35 mouse cellular contexts compared by ENCODE assay signal in the genomic region with DNA sequence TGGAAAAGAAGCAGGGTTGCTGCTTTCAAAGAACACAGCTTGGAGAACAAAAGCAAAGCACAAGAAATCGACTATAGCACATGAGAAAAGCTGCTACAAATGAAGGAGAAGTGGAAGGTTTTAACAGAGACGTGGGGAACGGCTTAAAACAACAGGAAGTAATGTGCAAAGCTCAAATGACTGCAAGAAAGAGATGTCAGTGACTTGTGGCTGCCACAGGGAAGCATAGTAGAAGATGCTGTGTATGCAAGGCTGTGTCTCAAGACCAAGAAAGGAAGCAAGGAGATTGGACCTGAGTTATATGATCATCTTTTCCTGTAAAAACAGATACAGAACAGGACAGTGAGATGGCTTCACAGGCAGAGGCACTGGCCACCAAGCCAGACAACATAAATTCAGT.
DNase-seq lines count a peak whose midpoint lies in the region; ATAC-seq and TF ChIP-seq lines count a peak whose summit lies in the region.
"Had no signal": no experiment of that assay in that cellular context is flagged by ENCODE, and none has a peak within 500 bp of the region (broad histone marks: within the 10 kb centered on the region; RNA-seq: fewer than 3 reads in every experiment).

No protein-coding gene starts in this region.

- no peak for ATAC-seq in embryonic facial prominence, embryonic 12.5 days (ENCODE audit: insufficient number of reproducible peaks, insufficient read depth, low FRiP score, low TSS enrichment)
- no peak for ATAC-seq in liver, embryonic 12.5 days
- ATAC-seq in hematopoietic stem cell, adult 5-6 weeks (replicated peaks in 1 of 2; ENCODE audit: insufficient read depth in 1 of 2, low FRiP score in 2 of 2, low TSS enrichment in 1 of 2, low read depth in 1 of 2, poor library complexity in 2 of 2, severe bottlenecking in 2 of 2) = peak; percentile 72 to 73; a peak in 3 of 4 replicates
- ATAC-seq: forebrain, embryonic 16.5 days; intestine, postnatal 0 days; lung, postnatal 0 days had no signal

- H3K27ac ChIP-seq in embryonic facial prominence, embryonic 12.5 days = 0 out of 2 replicates have a peak overlapping the region, but pooled peaks have one; percentile 11
- no peak overlapping the region for H3K27ac ChIP-seq in embryonic facial prominence, embryonic 10.5 days (replicated peaks)
- H3K27ac ChIP-seq in liver, adult 2 months (replicated peaks; ENCODE audit: insufficient read depth, low read depth, low read length) = no peak overlapping the region
- H3K27ac ChIP-seq in liver, embryonic 12.5 days = no peak overlapping the region
- H3K27ac ChIP-seq in midbrain, embryonic 10.5 days (replicated peaks) = no peak overlapping the region
- H3K27ac ChIP-seq: gastrocnemius, adult 2 months; heart, embryonic 15.5 days; hindbrain, embryonic 14.5 days; kidney, postnatal 0 days; limb, embryonic 13.5 days; liver, embryonic 13.5 days; neural tube, embryonic 12.5 days; stomach, postnatal 0 days had no signal

- TF ChIP-seq CTCF in liver, adult 2 months (IDR thresholded peaks at IDR 0.05; ENCODE audit: low read depth, low read length) = no peak

- H3K4me3 ChIP-seq in embryonic facial prominence, embryonic 12.5 days = no peak overlapping the region
- no peak overlapping the region for H3K4me3 ChIP-seq in embryonic facial prominence, embryonic 10.5 days
- no peak overlapping the region for H3K4me3 ChIP-seq in liver, adult 2 months (ENCODE audit: insufficient read depth, low read depth, low read length)
- no peak overlapping the region for H3K4me3 ChIP-seq in liver, embryonic 12.5 days
- H3K4me3 ChIP-seq in midbrain, embryonic 10.5 days = no peak overlapping the region
- H3K4me3 ChIP-seq: erythroblast, embryonic 14.5 days; gastrocnemius, adult 2 months; heart, embryonic 15.5 days; limb, embryonic 13.5 days; liver, embryonic 13.5 days; myocyte; neural tube, embryonic 12.5 days had no signal

- H3K9me3 ChIP-seq in embryonic facial prominence, embryonic 12.5 days = 0 out of 2 replicates have a peak, but pooled peaks cover 4% of the 10 kb centered on the region
- H3K9me3 ChIP-seq in embryonic facial prominence, embryonic 10.5 days = peaks cover 6% of the 10 kb centered on the region; the same call in 1 of the 2 replicates
- H3K9me3 ChIP-seq in liver, embryonic 12.5 days (replicated peaks) = peaks cover 5% of the 10 kb centered on the region; the same call in 1 of the 2 replicates
- peaks cover 6% of the 10 kb centered on the region for H3K9me3 ChIP-seq in midbrain, embryonic 10.5 days (replicated peaks)
- H3K9me3 ChIP-seq: heart, embryonic 15.5 days had no signal

- intact Hi-C loops in heart, postnatal 36 days (cut with DNase I) = no loop called here

- no peak for TF ChIP-seq POLR2A in liver, adult 2 months (IDR thresholded peaks at IDR 0.05; ENCODE audit: extremely low read depth, insufficient read depth, low read length)

- no peak overlapping the region for H3K4me2 ChIP-seq in embryonic facial prominence, embryonic 12.5 days (replicated peaks)
- H3K4me2 ChIP-seq in liver, embryonic 12.5 days = no peak overlapping the region
- H3K4me2 ChIP-seq: heart, embryonic 15.5 days; hindbrain, embryonic 14.5 days; limb, embryonic 13.5 days; liver, embryonic 13.5 days; midbrain, embryonic 11.5 days; neural tube, embryonic 12.5 days had no signal

- H3K79me2 ChIP-seq in liver, adult 2 months (ENCODE audit: control insufficient read depth, insufficient read depth, low read length) = no peaks in the 10 kb centered on the region

- H3K9ac ChIP-seq in embryonic facial prominence, embryonic 12.5 days = no peak overlapping the region
- H3K9ac ChIP-seq in liver, adult 2 months (ENCODE audit: low read depth, low read length) = no peak overlapping the region
- H3K9ac ChIP-seq in liver, embryonic 12.5 days = no peak overlapping the region
- H3K9ac ChIP-seq: heart, embryonic 15.5 days; hindbrain, embryonic 14.5 days; limb, embryonic 13.5 days; liver, embryonic 13.5 days; neural tube, embryonic 12.5 days had no signal

- no peak for DNase-seq in embryonic facial prominence, embryonic 10.5 days (ENCODE audit: low spot score)
- peak; percentile 6 for DNase-seq in liver, adult 2 months (ENCODE audit: extremely low read depth, low read depth, low spot score)
- no peak for DNase-seq in heart, postnatal 36 days
- no peak for DNase-seq in gastrocnemius, postnatal 4 days (ENCODE audit: low spot score in 2 of 2)
- DNase-seq in midbrain, embryonic 10.5 days (ENCODE audit: low spot score) = no peak
- DNase-seq: adrenal gland, adult 8-10 months; cerebellum, adult 11 months; cerebellum, adult 9-10 months; cerebellum, postnatal 36 days; gastrocnemius, adult 2 months; gastrocnemius, postnatal 36 days; layer of hippocampus, adult 9-11 months; liver, embryonic 13.5 days; lung, adult 18-20 months; lung, postnatal 4 days; right cerebral cortex, adult 18-20 months; right cerebral cortex, postnatal 4 days; thymus, adult 18-20 months; thymus, postnatal 25 days had no signal

- peaks cover 6% of the 10 kb centered on the region; the same call in 1 of the 2 replicates for H3K4me1 ChIP-seq in embryonic facial prominence, embryonic 12.5 days
- peaks cover 4% of the 10 kb centered on the region; the same call in 1 of the 2 replicates for H3K4me1 ChIP-seq in embryonic facial prominence, embryonic 10.5 days
- no peaks in the 10 kb centered on the region for H3K4me1 ChIP-seq in liver, adult 2 months (ENCODE audit: control insufficient read depth, insufficient read depth, low read length)
- H3K4me1 ChIP-seq in liver, embryonic 12.5 days = no peaks in the 10 kb centered on the region
- peaks cover 8% of the 10 kb centered on the region for H3K4me1 ChIP-seq in midbrain, embryonic 10.5 days
- H3K4me1 ChIP-seq: heart, embryonic 15.5 days; liver, embryonic 13.5 days; neural tube, embryonic 12.5 days had no signal

- H3K36me3 ChIP-seq in embryonic facial prominence, embryonic 12.5 days = no peaks in the 10 kb centered on the region
- 0 out of 2 replicates have a peak, but pooled peaks cover 3% of the 10 kb centered on the region for H3K36me3 ChIP-seq in embryonic facial prominence, embryonic 10.5 days (replicated peaks)
- H3K36me3 ChIP-seq in liver, adult 2 months (ENCODE audit: control insufficient read depth, insufficient read depth, low read length) = no peaks in the 10 kb centered on the region
- H3K36me3 ChIP-seq in liver, embryonic 12.5 days = no peaks in the 10 kb centered on the region
- H3K36me3 ChIP-seq in midbrain, embryonic 10.5 days = no peaks in the 10 kb centered on the region
- H3K36me3 ChIP-seq: G1E; heart, embryonic 15.5 days; limb, embryonic 13.5 days; liver, embryonic 13.5 days; neural tube, embryonic 12.5 days had no signal

- 36% methylated on average over 3 of the region's 3 CpGs for WGBS in embryonic facial prominence, embryonic 12.5 days
- 47% methylated on average over 3 of the region's 3 CpGs for WGBS in embryonic facial prominence, embryonic 10.5 days
- 55% methylated on average over 3 of the region's 3 CpGs for WGBS in liver, adult 2 months
- WGBS in liver, embryonic 12.5 days (ENCODE audit: insufficient replicate concordance) = 17% methylated on average over 3 of the region's 3 CpGs
- 73% methylated on average over 3 of the region's 3 CpGs for WGBS in midbrain, embryonic 10.5 days

- no peaks in the 10 kb centered on the region for H3K27me3 ChIP-seq in embryonic facial prominence, embryonic 12.5 days
- H3K27me3 ChIP-seq in embryonic facial prominence, embryonic 10.5 days (replicated peaks; ENCODE audit: low read depth, poor library complexity, severe bottlenecking) = no peaks in the 10 kb centered on the region
- H3K27me3 ChIP-seq in liver, adult 2 months (ENCODE audit: control insufficient read depth, insufficient read depth, low read length) = no peaks in the 10 kb centered on the region
- H3K27me3 ChIP-seq in liver, embryonic 12.5 days (replicated peaks) = no peaks in the 10 kb centered on the region
- no peaks in the 10 kb centered on the region for H3K27me3 ChIP-seq in midbrain, embryonic 10.5 days (ENCODE audit: low read depth, poor library complexity, severe bottlenecking)
- H3K27me3 ChIP-seq: heart, embryonic 15.5 days; limb, embryonic 13.5 days; liver, embryonic 13.5 days; neural tube, embryonic 12.5 days had no signal

Comparison
In these comparisons a context has a peak if more than half of its experiments do, and no peak if none do; other contexts are left out.
1. ATAC-seq: peak in hematopoietic stem cell, adult 5-6 weeks (2 of 2); none in embryonic facial prominence, embryonic 12.5 days (single experiment) and liver, embryonic 12.5 days (single experiment).